Mouse (Mus musculus) stomach, adult 2 months (tissue): Measurements from ENCODE around the gene Gm5767. TPM values are rescaled to one million over a fixed set of nuclear protein-coding genes. Genes with fewer than 3 reads are reported as not detected.

Experiments used
- polyA plus RNA-seq: library from polyadenylated mRNA; depleted of rRNA; stranded (reverse); fragments of >200 nt; gene quantifications from 2 replicates; pipeline ENCODE4 v1.2.3, GENCODE M21; 2012; rRNA removed

The Gm5767 gene
- 0.59 and 0.84 TPM in 2 replicates for polyA plus RNA-seq

GRCm38 (mm10) chr16:8680470-8680869 is at the start of gene Gm5767:
Gene Gm5767 (plus strand): TSS chr16:8680770.

GRCm38 (mm10) chr16:8637217-8638051 is 43.1 kb upstream of the Gm5767 start, which contains the start of the genes Pmm2 and Tmem186:
Gene Pmm2 (plus strand): TSS chr16:8637674.
Gene Tmem186 (minus strand): TSS chr16:8637712.

DNA sequence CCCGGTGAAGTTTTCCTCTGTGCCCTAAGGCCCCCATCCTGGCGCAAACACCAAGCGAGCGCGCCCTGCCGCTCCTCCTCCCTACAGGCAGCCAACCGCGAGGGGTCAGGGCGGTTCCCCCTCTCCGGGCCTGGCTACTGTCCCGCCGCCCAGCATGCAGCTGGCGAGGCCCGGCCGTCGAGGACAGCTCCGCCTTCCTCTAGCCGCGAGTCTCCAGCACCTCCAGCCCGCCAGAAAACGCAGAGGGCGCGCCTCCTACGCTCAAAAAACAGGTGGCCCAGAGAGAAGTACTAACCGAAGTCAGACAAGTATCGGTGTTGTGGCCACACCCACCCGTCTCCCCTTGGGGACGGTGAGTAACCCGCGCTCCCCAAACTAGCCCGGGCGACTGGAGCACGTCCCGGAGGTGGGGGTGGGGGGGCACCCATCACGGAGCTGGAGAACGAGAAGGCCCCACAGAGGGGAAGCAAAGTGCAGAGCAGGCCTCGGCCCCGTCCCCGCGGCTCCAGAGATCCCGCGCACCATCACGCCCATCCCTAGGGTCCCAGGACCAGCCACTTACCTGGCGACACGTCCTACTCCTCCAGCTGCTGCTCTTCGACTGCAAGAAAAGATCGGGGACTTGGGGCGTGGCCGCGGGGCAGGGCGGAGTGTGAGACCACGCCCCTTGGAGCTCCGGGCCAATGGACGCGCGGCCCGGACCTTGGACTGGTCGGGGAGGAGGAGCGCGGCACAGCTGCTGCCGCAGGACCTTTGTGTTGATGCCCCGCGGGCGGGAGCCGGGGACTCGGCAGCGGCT is 8.8 kb upstream of the Gm5767 start, which contains the start of gene Carhsp1:
Gene Carhsp1, minus strand, starts transcription at position 605 of the 799 bp plus-strand sequence.

Other genes starting within 250 kb of the Gm5767 start
- gene Mettl22, start 210.0 kb upstream of the Gm5767 start, polyA plus RNA-seq = 6.6 and 6.7 TPM in 2 replicates
- 0.81 and 1.9 TPM in 2 replicates for gene Abat, start 167.3 kb upstream of the Gm5767 start, polyA plus RNA-seq
- gene Pmm2, start 43.1 kb upstream of the Gm5767 start, polyA plus RNA-seq = 120 and 121 TPM in 2 replicates
- 4.8 and 5.5 TPM in 2 replicates for gene Tmem186, start 43.1 kb upstream of the Gm5767 start, polyA plus RNA-seq
- 117 and 123 TPM in 2 replicates for gene Carhsp1, start 8.6 kb upstream of the Gm5767 start, polyA plus RNA-seq
- gene Usp7, start 111.5 kb downstream of the Gm5767 start, polyA plus RNA-seq = 3.4 and 4.9 TPM in 2 replicates
- gene 1810013L24Rik, start 149.3 kb downstream of the Gm5767 start, polyA plus RNA-seq = 4.7 and 5.2 TPM in 2 replicates